Mouse (Mus musculus) small intestine, adult 2 months (tissue): ENCODE data around the gene Dnajc15. TPM values are rescaled to one million over a fixed set of nuclear protein-coding genes. Genes with fewer than 3 reads are reported as not detected.

Experiments
- H3K27ac ChIP-seq: fragments of 200-500 bp; 2 replicates; pipeline ENCODE4 v1.5.1; 2012; ENCODE audit warnings: low read depth, low read length, control low read depth, inconsistent platforms; ENCODE audit not compliant: insufficient read depth
- H3K27me3 ChIP-seq: fragments of 200-500 bp; 2 replicates; pipeline ENCODE4 v1.6.1; 2012; ENCODE audit warnings: mild to moderate bottlenecking, moderate library complexity, low read length, inconsistent platforms; ENCODE audit not compliant: control insufficient read depth, insufficient read depth
- H3K36me3 ChIP-seq: fragments of 200-500 bp; 2 replicates; pipeline ENCODE4 v1.6.1; 2012; ENCODE audit warnings: mild to moderate bottlenecking, low read length, control low read depth, inconsistent platforms; ENCODE audit not compliant: control insufficient read depth, insufficient read depth
- H3K4me1 ChIP-seq: fragments of 200-500 bp; 2 replicates; pipeline ENCODE4 v1.6.1; 2012; ENCODE audit warnings: low read length, inconsistent platforms, mixed read lengths; ENCODE audit not compliant: control insufficient read depth, insufficient read depth, insufficient read length
- H3K4me3 ChIP-seq: fragments of 200-500 bp; 2 replicates; pipeline ENCODE4 v1.5.1; 2012; ENCODE audit warnings: low read depth, mild to moderate bottlenecking, control low read depth, inconsistent platforms, low read length, moderate library complexity
- CTCF ChIP-seq: fragments of 200-500 bp; IDR thresholded peaks from 2 replicates; pipeline ENCODE4 v1.5.1; 2012; ENCODE audit warnings: low read depth, mild to moderate bottlenecking, control low read depth, inconsistent platforms, low read length, moderate library complexity, mixed read lengths; ENCODE audit not compliant: insufficient replicate concordance, insufficient read length; ENCODE audit errors: extremely low read depth
- POLR2A ChIP-seq: fragments of 200-500 bp; IDR thresholded peaks from 2 replicates; pipeline ENCODE4 v1.6.1; 2012; ENCODE audit warnings: low read depth, mild to moderate bottlenecking, control low read depth, inconsistent platforms, low read length, moderate library complexity
- WGBS: fragments of 180-500 bp; shearing (Covaris S2); methylation state at CpG from one replicate; pipeline ENCODE4 v1.1.7; 2018; 5-methylcytosine and 5-hydroxymethylcytosine counted together
- polyA plus RNA-seq: library from polyadenylated mRNA; depleted of rRNA; stranded (reverse); fragments of >200 nt; gene quantifications from 2 replicates; pipeline ENCODE4 v1.2.3, GENCODE M21; 2012

Gene Dnajc15
- polyA plus RNA-seq, 1 experiment, result 4.8 TPM

DNA sequence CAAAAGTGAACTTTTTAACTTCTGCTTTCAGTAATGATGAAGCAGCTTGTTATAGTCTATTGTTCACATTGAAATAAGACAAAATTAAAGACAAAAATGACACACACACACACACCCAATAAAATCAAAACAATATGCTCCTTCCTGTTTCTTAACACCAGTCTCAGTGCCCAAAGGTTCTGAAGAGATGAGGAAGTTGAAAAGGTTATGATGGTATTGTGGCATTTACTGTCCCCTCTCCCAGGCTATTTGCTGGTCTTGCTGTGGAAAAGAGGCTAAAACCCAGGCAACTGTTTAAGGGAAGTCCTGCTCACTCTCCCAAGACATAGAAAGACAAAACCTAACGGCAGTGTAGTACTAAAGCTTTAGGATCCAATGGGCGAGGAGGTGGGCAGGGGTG, 38.1 kb downstream of the Dnajc15 start:
- H3K27ac ChIP-seq, result no peak overlapping the region
- H3K36me3 ChIP-seq, result no peaks in the 10 kb centered on the region
- H3K4me3 ChIP-seq, result no peak overlapping the region
- no peak for TF ChIP-seq CTCF
- TF ChIP-seq POLR2A, result no peak
- no peaks in the 10 kb centered on the region for H3K4me1 ChIP-seq
- no peaks in the 10 kb centered on the region for H3K27me3 ChIP-seq
- 86% methylated on average over 2 of the region's 2 CpGs for WGBS

DNA sequence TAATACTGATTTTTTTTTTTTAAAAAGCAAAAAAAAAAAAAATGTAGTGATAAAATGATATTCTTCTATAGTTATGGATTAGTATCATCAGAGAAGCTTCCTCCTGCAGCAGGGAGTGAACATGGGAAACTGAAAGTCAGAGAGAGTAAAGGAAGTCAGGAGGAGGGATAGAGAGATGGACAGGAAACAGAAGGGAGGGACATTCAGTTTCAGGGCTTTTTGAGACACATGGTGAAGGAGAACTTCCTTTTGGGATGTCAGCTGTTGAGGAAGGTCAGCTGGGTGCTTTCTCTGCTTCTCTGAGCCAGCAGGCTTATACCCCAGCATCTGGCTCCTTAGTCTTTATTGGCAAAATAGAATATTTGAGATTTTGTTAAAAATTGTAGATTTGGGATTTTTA, 42.6 kb downstream of the Dnajc15 start:
- Histone ChIP-seq H3K4me1 (no peaks in the 10 kb centered on the region), H3K36me3 (no peaks in the 10 kb centered on the region), H3K4me3 (no peak overlapping the region), H3K27me3 (no peaks in the 10 kb centered on the region), H3K27ac (no peak overlapping the region)
- no peak for TF ChIP-seq POLR2A

- TF ChIP-seq CTCF (no peak), POLR2A (no peak)
- no peak overlapping the region for H3K27ac ChIP-seq
- no peaks in the 10 kb centered on the region for H3K36me3 ChIP-seq
- WGBS, result 89% methylated on average over 4 of the region's 4 CpGs
- no peak overlapping the region for H3K4me3 ChIP-seq
- no peaks in the 10 kb centered on the region for H3K27me3 ChIP-seq
- H3K4me1 ChIP-seq, result no peaks in the 10 kb centered on the region
Measured at GRCm38 (mm10) chr14:77831936-77832335, 43.0 kb downstream of the Dnajc15 start.

DNA sequence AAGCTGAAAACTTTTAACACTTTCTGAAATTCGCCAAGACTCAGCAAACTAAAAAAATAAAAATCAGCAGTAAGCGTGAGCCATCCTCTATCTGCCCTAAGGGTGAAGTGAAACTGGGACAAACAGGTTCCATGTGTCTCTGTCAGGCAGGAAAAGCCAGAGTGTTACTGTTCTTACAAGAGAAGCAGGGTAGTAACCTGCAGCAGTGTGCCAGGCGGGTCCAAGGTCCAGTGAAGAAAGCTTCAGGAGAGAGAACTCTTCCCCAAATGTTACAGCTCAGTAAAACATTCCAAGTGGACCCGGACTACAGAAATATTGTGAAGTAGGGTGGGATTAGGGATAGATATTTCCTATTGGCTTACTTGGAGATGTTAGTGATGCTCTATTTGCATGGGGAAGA, 45.3 kb downstream of the Dnajc15 start:
- no peaks in the 10 kb centered on the region for H3K27me3 ChIP-seq
- no peaks in the 10 kb centered on the region for H3K4me1 ChIP-seq
- 71% methylated on average over 4 of the region's 4 CpGs for WGBS
- no peak overlapping the region for H3K4me3 ChIP-seq
- H3K36me3 ChIP-seq, result peaks cover 6% of the 10 kb centered on the region
- TF ChIP-seq POLR2A (no peak), CTCF (no peak)
- H3K27ac ChIP-seq, result no peak overlapping the region

GRCm38 (mm10) chr14:77825891-77826290, 49.0 kb downstream of the Dnajc15 start:
- WGBS, result 77% methylated on average over 3 of the region's 3 CpGs
- no peak for TF ChIP-seq POLR2A
- no peak for TF ChIP-seq CTCF
- H3K27me3 ChIP-seq, result no peaks in the 10 kb centered on the region
- H3K27ac ChIP-seq, result no peak overlapping the region
- H3K4me3 ChIP-seq, result no peak overlapping the region
- H3K4me1 ChIP-seq, result no peaks in the 10 kb centered on the region
- peaks cover 13% of the 10 kb centered on the region for H3K36me3 ChIP-seq

GRCm38 (mm10) chr14:77825121-77825520, 49.8 kb downstream of the Dnajc15 start:
- H3K4me3 ChIP-seq, result no peak overlapping the region
- no peak for TF ChIP-seq CTCF
- no peak for TF ChIP-seq POLR2A
- WGBS, result 88% methylated on average over 6 of the region's 6 CpGs
- H3K4me1 ChIP-seq, result no peaks in the 10 kb centered on the region
- no peak overlapping the region for H3K27ac ChIP-seq
- H3K36me3 ChIP-seq, result peaks cover 13% of the 10 kb centered on the region
- no peaks in the 10 kb centered on the region for H3K27me3 ChIP-seq

GRCm38 (mm10) chr14:77819841-77820240, 55.1 kb downstream of the Dnajc15 start:
- TF ChIP-seq CTCF, result no peak
- TF ChIP-seq POLR2A, result no peak
- Histone ChIP-seq H3K27ac (no peak overlapping the region), H3K4me3 (no peak overlapping the region), H3K4me1 (no peaks in the 10 kb centered on the region), H3K27me3 (no peaks in the 10 kb centered on the region), H3K36me3 (peaks cover 6% of the 10 kb centered on the region)
- 90% methylated on average over 3 of the region's 3 CpGs for WGBS

- 49% methylated on average over 6 of the region's 6 CpGs for WGBS
- Histone ChIP-seq H3K27me3 (no peaks in the 10 kb centered on the region), H3K4me3 (no peak overlapping the region), H3K4me1 (no peaks in the 10 kb centered on the region), H3K27ac (no peak overlapping the region), H3K36me3 (no peaks in the 10 kb centered on the region)
- TF ChIP-seq CTCF (no peak), POLR2A (no peak)
Measured at GRCm38 (mm10) chr14:77817561-77817960, 57.4 kb downstream of the Dnajc15 start.
